Mouse (Mus musculus) heart, embryonic 11.5 days (tissue): ENCODE results near the gene Tmem88. TPM values are rescaled to one million over a fixed set of nuclear protein-coding genes. Genes with fewer than 3 reads are reported as not detected.
A peak's percentile ranks its signal among the peaks of the same experiment; 100 is the strongest.

Experiments used
- ATAC-seq: fragments of 200-750 bp; cut with Nextera tagmentation; replicated peaks from 2 replicates; pipeline ENCODE4 v1.8.0; 2017; ENCODE audit warnings: moderate library complexity; ENCODE audit not compliant: insufficient number of reproducible peaks, low FRiP score, low TSS enrichment
- H3K27ac ChIP-seq: fragments of 300-500 bp; sonication (generic); 2 replicates; pipeline ENCODE4 v1.5.1; 2014; ENCODE audit warnings: mild to moderate bottlenecking, low read depth, low read length
- H3K27me3 ChIP-seq: fragments of 300-500 bp; sonication (generic); 2 replicates; pipeline ENCODE4 v1.6.1; 2014; ENCODE audit warnings: mild to moderate bottlenecking, low read length, mixed read lengths; ENCODE audit not compliant: control insufficient read depth, insufficient read depth
- H3K36me3 ChIP-seq: fragments of 300-500 bp; sonication (generic); 2 replicates; pipeline ENCODE4 v1.6.1; 2014; ENCODE audit warnings: mild to moderate bottlenecking, low read length, moderate library complexity, mixed read lengths; ENCODE audit not compliant: control insufficient read depth, insufficient read depth
- H3K4me1 ChIP-seq: fragments of 300-500 bp; sonication (generic); 2 replicates; pipeline ENCODE4 v1.6.1; 2014; ENCODE audit warnings: low read length; ENCODE audit not compliant: control insufficient read depth, insufficient read depth
- H3K4me2 ChIP-seq: fragments of 300-500 bp; sonication (generic); 2 replicates; pipeline ENCODE4 v1.6.1; 2014; ENCODE audit warnings: mild to moderate bottlenecking, moderate library complexity
- H3K4me3 ChIP-seq: fragments of 300-500 bp; sonication (generic); 2 replicates; pipeline ENCODE4 v1.5.1; 2014; ENCODE audit warnings: low read depth, low read length
- H3K9ac ChIP-seq: fragments of 300-500 bp; sonication (generic); 2 replicates; pipeline ENCODE4 v1.6.1; 2014; ENCODE audit warnings: mild to moderate bottlenecking, low read depth, low read length, moderate library complexity
- H3K9me3 ChIP-seq: fragments of 300-500 bp; sonication (generic); replicated peaks from 2 replicates; pipeline ENCODE4 v1.6.1; 2016; ENCODE audit warnings: low read length; ENCODE audit not compliant: control insufficient read depth
- WGBS: fragments of 180-500 bp; shearing (Covaris S2); extraction: QIAGEN DNeasy Blood & Tissue Kit; methylation state at CpG from one replicate; pipeline ENCODE4 v1.1.7; 2014; ENCODE audit not compliant: insufficient replicate concordance; 5-methylcytosine and 5-hydroxymethylcytosine counted together
- polyA plus RNA-seq: library from polyadenylated mRNA; unstranded; fragments of >200 nt; fragmentation: Nextera tagmentation; extraction: Ambion mirVana; gene quantifications from 2 replicates; pipeline ENCODE4 v1.2.1, GENCODE M21; 2014

Tmem88 gene
- polyA plus RNA-seq, 1 experiment from 2014 or later = 31.7 TPM

- Histone ChIP-seq H3K9ac (no peak overlapping the region), H3K27me3 (no peaks in the 10 kb centered on the region), H3K4me2 (no peak overlapping the region), H3K27ac (no peak overlapping the region), H3K9me3 (no peaks in the 10 kb centered on the region), H3K4me1 (peaks cover 32% of the 10 kb centered on the region), H3K36me3 (peaks cover 57% of the 10 kb centered on the region), H3K4me3 (no peak overlapping the region)
- 77% methylated on average over 12 of the region's 12 CpGs for WGBS
- no peak for ATAC-seq
Measured at GRCm38 (mm10) chr11:69401987-69402386, 4.0 kb upstream of the Tmem88 start.

- H3K27ac ChIP-seq = no peak overlapping the region
- no peaks in the 10 kb centered on the region for H3K27me3 ChIP-seq
- peak; percentile 24; the same call in 1 of the 2 replicates for ATAC-seq
- peak overlapping the region; percentile 35 for H3K4me2 ChIP-seq
- peaks cover 50% of the 10 kb centered on the region for H3K36me3 ChIP-seq
- peaks cover 39% of the 10 kb centered on the region for H3K4me1 ChIP-seq
- no peaks in the 10 kb centered on the region for H3K9me3 ChIP-seq
- no peak overlapping the region for H3K4me3 ChIP-seq
- 24% methylated on average over 22 of the region's 22 CpGs for WGBS
- H3K9ac ChIP-seq = no peak overlapping the region
Measured at GRCm38 (mm10) chr11:69401210-69401637, 3.2 kb upstream of the Tmem88 start.

GRCm38 (mm10) chr11:69400083-69400850 lies 2.2 kb upstream of the Tmem88 start:
- Histone ChIP-seq H3K9me3 (no peaks in the 10 kb centered on the region), H3K4me2 (peak overlapping the region; percentile 57), H3K27ac (no peak overlapping the region), H3K36me3 (peaks cover 41% of the 10 kb centered on the region), H3K4me1 (peaks cover 39% of the 10 kb centered on the region), H3K27me3 (no peaks in the 10 kb centered on the region), H3K4me3 (0 out of 2 replicates have a peak overlapping the region, but pooled peaks have one; percentile 23), H3K9ac (peak overlapping the region; percentile 60; the same call in 1 of the 2 replicates)
- ATAC-seq = no peak
- WGBS = 70% methylated on average over 25 of the region's 25 CpGs

GRCm38 (mm10) chr11:69399201-69400082 lies 1.4 kb upstream of the Tmem88 start:
- peaks cover 40% of the 10 kb centered on the region for H3K4me1 ChIP-seq
- H3K27me3 ChIP-seq = no peaks in the 10 kb centered on the region
- no peaks in the 10 kb centered on the region for H3K9me3 ChIP-seq
- H3K36me3 ChIP-seq = peaks cover 34% of the 10 kb centered on the region
- H3K27ac ChIP-seq = no peak overlapping the region; the same call in 1 of the 2 replicates
- peak overlapping the region; percentile 23; the same call in 1 of the 2 replicates for H3K4me3 ChIP-seq
- no peak for ATAC-seq
- 18% methylated on average over 66 of the region's 66 CpGs for WGBS
- H3K9ac ChIP-seq = peak overlapping the region; percentile 60
- peak overlapping the region; percentile 81 for H3K4me2 ChIP-seq

GRCm38 (mm10) chr11:69398486-69399200 lies 609 bp upstream of the Tmem88 start:
- 12% methylated on average over 21 of the region's 21 CpGs for WGBS
- Histone ChIP-seq H3K36me3 (peaks cover 29% of the 10 kb centered on the region), H3K4me3 (peak overlapping the region; percentile 59), H3K4me1 (peaks cover 43% of the 10 kb centered on the region), H3K4me2 (peak overlapping the region; percentile 81), H3K9ac (peak overlapping the region; percentile 86; the same call in 1 of the 2 replicates), H3K27me3 (no peaks in the 10 kb centered on the region), H3K9me3 (no peaks in the 10 kb centered on the region), H3K27ac (peak overlapping the region; percentile 89; the same call in 1 of the 2 replicates)
- no peak for ATAC-seq

- H3K27ac ChIP-seq = peak overlapping the region; percentile 89
- peaks cover 43% of the 10 kb centered on the region for H3K4me1 ChIP-seq
- peak overlapping the region; percentile 81 for H3K4me2 ChIP-seq
- H3K27me3 ChIP-seq = no peaks in the 10 kb centered on the region
- H3K36me3 ChIP-seq = peaks cover 23% of the 10 kb centered on the region
- peak overlapping the region; percentile 86 for H3K9ac ChIP-seq
- peak overlapping the region; percentile 59 for H3K4me3 ChIP-seq
- 4% methylated on average over 24 of the region's 24 CpGs for WGBS
- no peak for ATAC-seq
- no peaks in the 10 kb centered on the region for H3K9me3 ChIP-seq
Measured at GRCm38 (mm10) chr11:69397581-69398057, 415 bp downstream of the Tmem88 start.

- 20% methylated on average over 11 of the region's 11 CpGs for WGBS
- peak overlapping the region; percentile 59 for H3K4me3 ChIP-seq
- peak overlapping the region; percentile 86 for H3K9ac ChIP-seq
- H3K27me3 ChIP-seq = no peaks in the 10 kb centered on the region
- peak overlapping the region; percentile 89 for H3K27ac ChIP-seq
- ATAC-seq = no peak
- no peaks in the 10 kb centered on the region for H3K9me3 ChIP-seq
- peaks cover 43% of the 10 kb centered on the region for H3K4me1 ChIP-seq
- H3K4me2 ChIP-seq = peak overlapping the region; percentile 81
- peaks cover 21% of the 10 kb centered on the region for H3K36me3 ChIP-seq
Measured at GRCm38 (mm10) chr11:69396772-69397171, 1.3 kb downstream of the Tmem88 start.
